Mouse (Mus musculus) intestine, embryonic 14.5 days (tissue): ENCODE data around the gene Frmd4a. TPM values are rescaled to one million over a fixed set of nuclear protein-coding genes. Genes with fewer than 3 reads are reported as not detected.

Source experiments
- ATAC-seq: fragments of 200-750 bp; cut with Nextera tagmentation; replicated peaks from 2 replicates; pipeline ENCODE4 v1.8.0; 2017; ENCODE audit warnings: low read depth, moderate number of reproducible peaks, moderate TSS enrichment, moderate library complexity; ENCODE audit not compliant: low FRiP score, low TSS enrichment
- DNase-seq: peaks from one replicate; pipeline ENCODE4 v3.0.0-alpha.2; 2018; ENCODE audit warnings: low spot score
- H3K27ac ChIP-seq: fragments of 300-500 bp; sonication (generic); 2 replicates; pipeline ENCODE4 v1.5.1; 2014; ENCODE audit warnings: low read depth, mild to moderate bottlenecking, control low read depth
- H3K27me3 ChIP-seq: fragments of 300-500 bp; sonication (generic); replicated peaks from 2 replicates; pipeline ENCODE4 v1.6.1; 2014; ENCODE audit warnings: low read length, control low read depth; ENCODE audit not compliant: control insufficient read depth, insufficient read depth
- H3K36me3 ChIP-seq: fragments of 300-500 bp; sonication (generic); 2 replicates; pipeline ENCODE4 v1.6.1; 2014; ENCODE audit warnings: low read length, control low read depth; ENCODE audit not compliant: control insufficient read depth, insufficient read depth
- H3K4me1 ChIP-seq: fragments of 300-500 bp; sonication (generic); replicated peaks from 2 replicates; pipeline ENCODE4 v1.6.1; 2014; ENCODE audit warnings: low read length, control low read depth, mixed read lengths; ENCODE audit not compliant: control insufficient read depth, insufficient read depth
- H3K4me2 ChIP-seq: fragments of 300-500 bp; sonication (generic); 2 replicates; pipeline ENCODE4 v1.6.1; 2014; ENCODE audit warnings: low read length
- H3K4me3 ChIP-seq: fragments of 300-500 bp; sonication (generic); 2 replicates; pipeline ENCODE4 v1.5.1; 2014; ENCODE audit warnings: low read depth, low read length, control low read depth, mixed read lengths
- H3K9ac ChIP-seq: fragments of 300-500 bp; sonication (generic); 2 replicates; pipeline ENCODE4 v1.6.1; 2014; ENCODE audit warnings: mild to moderate bottlenecking, low read length
- H3K9me3 ChIP-seq: fragments of 300-500 bp; sonication (generic); 2 replicates; pipeline ENCODE4 v1.6.1; 2016; ENCODE audit warnings: low read length, control low read depth; ENCODE audit not compliant: control insufficient read depth
- WGBS: fragments of 180-500 bp; shearing (Covaris S2); extraction: QIAGEN DNeasy Blood & Tissue Kit; methylation state at CpG from one replicate; pipeline ENCODE4 v1.1.7; 2014; 5-methylcytosine and 5-hydroxymethylcytosine counted together
- polyA plus RNA-seq: library from polyadenylated mRNA; unstranded; fragments of >200 nt; fragmentation: Nextera tagmentation; extraction: Ambion mirVana; gene quantifications from 2 replicates; pipeline ENCODE4 v1.2.1, GENCODE M21; 2014

Gene Frmd4a
- polyA plus RNA-seq, 1 experiment from 2014 or later = 28.8 TPM

DNA sequence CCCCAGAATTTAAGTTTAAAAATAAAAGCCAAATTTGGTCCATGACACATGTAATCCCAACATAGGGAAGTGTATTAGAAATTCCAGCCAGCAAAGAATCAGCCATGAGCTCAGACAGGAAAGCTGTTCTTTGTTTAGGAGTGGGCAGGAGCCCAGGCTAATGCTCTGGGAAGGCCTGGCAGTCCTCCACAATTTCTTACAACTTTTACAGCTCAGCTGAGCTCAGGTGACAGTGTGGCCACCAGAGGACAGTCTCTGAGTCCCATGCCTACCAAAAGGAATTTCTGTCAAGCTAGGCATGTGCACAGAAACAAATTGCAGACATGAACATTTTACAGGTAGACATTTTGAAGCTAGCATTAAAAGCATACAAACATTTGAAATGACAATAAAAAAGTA, 457.0 kb downstream of the Frmd4a start:
- Histone ChIP-seq H3K9me3 (no peaks in the 10 kb centered on the region), H3K27ac (no peak overlapping the region), H3K4me1 (peaks cover 12% of the 10 kb centered on the region; the same call in 1 of the 2 replicates), H3K4me2 (no peak overlapping the region), H3K9ac (no peak overlapping the region), H3K36me3 (peaks cover 10% of the 10 kb centered on the region; the same call in 1 of the 2 replicates), H3K4me3 (no peak overlapping the region), H3K27me3 (no peaks in the 10 kb centered on the region)
- DNase-seq (no peak), ATAC-seq (no peak)

DNA sequence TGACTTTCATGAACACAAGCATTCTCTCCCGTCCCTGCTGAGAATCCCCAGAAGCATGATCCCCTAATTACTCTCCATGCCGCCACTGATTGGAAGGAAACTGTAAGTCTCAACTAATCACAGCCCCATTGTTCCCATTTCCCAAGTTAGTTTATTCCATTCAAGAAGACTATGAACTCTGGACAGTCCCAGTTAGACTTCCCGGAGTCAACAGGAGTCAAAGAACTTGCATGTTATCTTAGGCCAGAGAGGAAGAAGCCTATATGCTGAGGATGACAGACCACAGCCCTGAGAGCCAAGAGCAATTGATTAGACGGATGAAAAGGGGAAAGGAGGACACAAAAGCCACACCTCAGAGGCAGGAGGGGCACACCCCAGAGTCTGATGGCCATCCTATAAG, 458.5 kb downstream of the Frmd4a start:
- no peak for ATAC-seq

DNA sequence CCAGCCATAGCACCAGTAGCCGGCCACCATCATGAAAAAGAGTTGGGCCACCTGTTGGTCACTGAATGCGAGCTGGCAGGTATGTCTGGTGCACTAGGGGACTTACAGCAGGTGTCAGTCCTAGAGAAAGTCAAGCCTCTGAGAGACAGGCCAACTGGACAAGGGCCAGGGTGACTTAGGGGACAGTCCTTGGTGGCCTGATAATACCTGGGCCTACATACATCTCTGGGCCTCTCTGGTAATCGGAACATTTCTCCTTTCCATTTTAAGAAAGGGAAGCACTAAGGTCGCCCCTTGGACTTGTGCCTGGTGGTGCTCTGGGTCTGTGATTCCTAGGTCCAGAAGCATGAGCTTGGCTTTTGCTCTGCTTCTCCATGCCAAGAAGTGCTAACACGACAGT, 459.1 kb downstream of the Frmd4a start:
- Histone ChIP-seq H3K36me3 (peaks cover 10% of the 10 kb centered on the region; the same call in 1 of the 2 replicates), H3K9ac (no peak overlapping the region), H3K27me3 (no peaks in the 10 kb centered on the region), H3K4me3 (no peak overlapping the region), H3K4me2 (no peak overlapping the region), H3K4me1 (peaks cover 12% of the 10 kb centered on the region; the same call in 1 of the 2 replicates), H3K27ac (no peak overlapping the region), H3K9me3 (no peaks in the 10 kb centered on the region)
- DNase-seq = no peak
- no peak for ATAC-seq
- 81% methylated on average over 5 of the region's 5 CpGs for WGBS

More for the DNA sequence above, 458.5 kb downstream of the Frmd4a start:
- Histone ChIP-seq H3K9me3 (no peaks in the 10 kb centered on the region), H3K4me2 (no peak overlapping the region), H3K27me3 (no peaks in the 10 kb centered on the region), H3K4me3 (no peak overlapping the region), H3K9ac (no peak overlapping the region), H3K27ac (no peak overlapping the region), H3K4me1 (peaks cover 12% of the 10 kb centered on the region; the same call in 1 of the 2 replicates), H3K36me3 (peaks cover 10% of the 10 kb centered on the region; the same call in 1 of the 2 replicates)
- 70% methylated on average over 4 of the region's 4 CpGs for WGBS
- DNase-seq = no peak

DNA sequence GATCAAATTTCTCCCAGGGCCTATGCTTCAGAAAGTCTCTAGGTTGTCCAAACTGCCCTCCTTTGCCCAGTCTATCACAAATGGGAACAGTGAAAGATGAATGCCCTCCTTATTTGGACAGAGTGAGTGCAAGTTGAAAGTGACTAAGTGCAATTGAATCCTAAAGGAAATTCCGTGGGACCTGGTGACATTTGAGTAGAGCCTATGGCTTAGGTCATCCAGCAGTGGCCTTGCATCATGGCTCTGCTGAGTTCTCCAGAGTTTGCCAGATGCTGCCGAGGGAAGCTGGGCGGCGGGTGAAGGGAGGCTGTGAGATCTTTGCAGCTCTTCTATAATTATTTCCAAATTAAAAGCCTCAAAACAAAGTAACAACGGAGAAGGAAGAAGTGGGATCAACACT, 459.8 kb downstream of the Frmd4a start:
- peaks cover 10% of the 10 kb centered on the region; the same call in 1 of the 2 replicates for H3K36me3 ChIP-seq
- no peak overlapping the region for H3K4me2 ChIP-seq
- no peaks in the 10 kb centered on the region for H3K9me3 ChIP-seq
- no peak overlapping the region for H3K9ac ChIP-seq
- H3K4me1 ChIP-seq = peaks cover 11% of the 10 kb centered on the region; the same call in 1 of the 2 replicates
- ATAC-seq (no peak), DNase-seq (no peak)
- H3K27ac ChIP-seq = no peak overlapping the region
- 76% methylated on average over 5 of the region's 5 CpGs for WGBS
- H3K27me3 ChIP-seq = no peaks in the 10 kb centered on the region
- H3K4me3 ChIP-seq = no peak overlapping the region

DNA sequence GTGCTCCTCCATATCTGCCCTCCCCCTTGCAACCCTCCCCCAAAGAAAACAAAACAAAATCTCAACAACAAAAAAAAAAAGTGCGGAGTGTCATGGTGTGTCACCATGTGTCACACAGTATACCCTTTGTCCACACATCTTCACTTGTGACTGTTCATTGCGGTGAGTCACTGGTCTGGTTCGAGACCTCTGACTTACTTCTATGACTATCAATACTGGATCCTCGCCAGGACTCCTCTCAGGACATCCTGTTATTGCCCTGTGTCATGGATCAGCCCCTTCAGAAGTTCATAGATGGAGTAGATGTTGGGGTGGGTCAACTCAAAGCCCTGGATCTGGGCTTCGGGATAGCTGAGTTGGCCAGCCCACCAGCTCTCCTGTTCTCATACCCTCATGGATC, 462.7 kb downstream of the Frmd4a start:
- Histone ChIP-seq H3K36me3 (peaks cover 23% of the 10 kb centered on the region; the same call in 1 of the 2 replicates), H3K9me3 (no peaks in the 10 kb centered on the region), H3K4me1 (0 out of 2 replicates have a peak, but pooled peaks cover 3% of the 10 kb centered on the region), H3K9ac (no peak overlapping the region), H3K4me2 (no peak overlapping the region), H3K4me3 (no peak overlapping the region), H3K27me3 (no peaks in the 10 kb centered on the region), H3K27ac (no peak overlapping the region)
- 85% methylated on average over 5 of the region's 5 CpGs for WGBS
- ATAC-seq (no peak), DNase-seq (no peak)

DNA sequence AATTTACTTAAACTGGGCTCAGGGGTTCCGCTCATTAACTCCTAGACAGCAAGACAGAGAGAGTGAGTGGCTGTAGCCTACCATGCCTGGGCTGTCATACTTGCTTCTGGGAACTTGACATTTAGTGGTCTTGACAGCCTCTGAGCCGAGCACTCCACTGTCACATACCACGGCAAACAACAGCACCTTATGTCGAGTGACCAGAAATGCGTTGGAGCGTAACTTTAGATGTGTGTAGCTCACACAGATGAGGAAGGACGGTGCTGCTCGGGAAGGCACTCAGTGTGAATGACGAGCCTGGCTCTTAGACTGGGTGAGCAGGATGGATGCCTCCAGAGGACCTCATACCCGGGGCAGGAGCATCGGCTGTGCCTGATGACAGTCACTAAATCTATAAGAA, 463.6 kb downstream of the Frmd4a start:
- Histone ChIP-seq H3K27me3 (no peaks in the 10 kb centered on the region), H3K27ac (no peak overlapping the region), H3K4me1 (0 out of 2 replicates have a peak, but pooled peaks cover 3% of the 10 kb centered on the region), H3K4me2 (no peak overlapping the region), H3K4me3 (no peak overlapping the region), H3K36me3 (peaks cover 26% of the 10 kb centered on the region; the same call in 1 of the 2 replicates), H3K9ac (no peak overlapping the region), H3K9me3 (no peaks in the 10 kb centered on the region)
- ATAC-seq (no peak), DNase-seq (no peak)
- 80% methylated on average over 11 of the region's 11 CpGs for WGBS

DNA sequence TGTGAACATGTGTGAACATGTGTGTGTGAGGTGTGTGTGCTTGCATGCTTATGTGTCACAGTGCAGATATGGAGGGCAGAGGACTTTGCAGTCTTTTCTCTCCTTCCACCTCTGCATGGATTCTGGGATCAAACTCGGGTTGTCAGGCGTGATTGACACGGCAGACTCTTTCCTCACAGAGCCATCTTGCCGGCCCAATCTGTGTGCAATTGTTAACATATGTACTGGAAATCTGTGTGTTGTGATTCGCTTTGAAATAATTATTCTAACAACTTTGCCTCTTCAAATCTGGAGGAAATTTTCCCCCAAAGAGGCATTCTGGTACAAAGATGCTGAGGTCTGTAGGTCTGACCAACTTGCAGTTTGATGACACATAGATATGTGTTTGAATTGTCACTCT, 468.7 kb downstream of the Frmd4a start:
- no peaks in the 10 kb centered on the region for H3K9me3 ChIP-seq
- no peaks in the 10 kb centered on the region for H3K27me3 ChIP-seq
- H3K4me1 ChIP-seq = no peaks in the 10 kb centered on the region; the same call in 1 of the 2 replicates
- H3K4me2 ChIP-seq = no peak overlapping the region
- no peak for DNase-seq
- H3K9ac ChIP-seq = no peak overlapping the region
- no peak overlapping the region for H3K4me3 ChIP-seq
- WGBS = 91% methylated on average over 5 of the region's 5 CpGs
- ATAC-seq = no peak
- no peak overlapping the region for H3K27ac ChIP-seq
- peaks cover 23% of the 10 kb centered on the region; the same call in 1 of the 2 replicates for H3K36me3 ChIP-seq

DNA sequence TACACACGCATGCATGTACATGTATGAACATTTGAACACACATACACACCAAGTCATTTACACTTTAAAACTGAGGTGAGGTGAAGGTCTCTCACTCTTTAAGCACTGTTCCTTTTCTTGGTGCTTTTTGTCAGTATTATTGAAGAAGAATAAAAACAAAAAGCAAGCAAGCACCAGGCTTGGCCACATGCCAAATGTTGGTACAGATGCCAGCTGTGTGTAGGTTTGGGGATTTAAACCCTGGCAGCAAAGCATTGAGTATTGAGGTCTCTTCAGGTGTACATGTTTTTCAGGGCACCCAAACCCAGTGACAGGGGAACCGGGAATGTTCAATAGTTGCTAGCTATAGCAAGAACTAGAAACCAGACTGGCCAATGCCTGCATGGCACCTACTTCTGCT, 469.8 kb downstream of the Frmd4a start:
- no peak for ATAC-seq
- WGBS = 92% methylated on average over 2 of the region's 2 CpGs

DNA sequence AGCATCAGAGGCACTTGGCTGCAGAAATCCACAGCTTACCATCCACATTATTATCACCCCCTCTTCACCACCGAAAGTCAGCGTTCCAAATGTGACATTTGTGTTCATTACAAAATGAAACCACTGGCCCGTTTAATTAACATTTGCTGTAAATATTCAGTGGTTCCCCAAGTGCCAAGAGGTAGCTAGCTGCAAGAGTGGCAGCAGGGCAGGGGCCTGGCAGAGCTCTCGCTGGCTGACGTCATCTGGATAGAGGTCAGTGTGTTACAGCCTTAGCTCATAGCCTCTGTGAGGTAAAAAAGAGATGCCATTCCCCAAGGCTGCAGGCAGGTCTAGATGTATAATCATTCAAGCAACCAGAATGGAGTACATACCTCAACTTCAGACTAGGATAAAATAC, 473.3 kb downstream of the Frmd4a start:
- Histone ChIP-seq H3K9ac (no peak overlapping the region), H3K9me3 (no peaks in the 10 kb centered on the region), H3K4me3 (no peak overlapping the region), H3K27me3 (no peaks in the 10 kb centered on the region), H3K36me3 (peaks cover 10% of the 10 kb centered on the region; the same call in 1 of the 2 replicates), H3K27ac (no peak overlapping the region), H3K4me1 (peaks cover 11% of the 10 kb centered on the region), H3K4me2 (no peak overlapping the region)
- 77% methylated on average over 5 of the region's 5 CpGs for WGBS
- no peak for DNase-seq
- ATAC-seq = no peak

More for the DNA sequence above, 469.8 kb downstream of the Frmd4a start:
- peaks cover 4% of the 10 kb centered on the region for H3K4me1 ChIP-seq
- no peaks in the 10 kb centered on the region for H3K27me3 ChIP-seq
- H3K27ac ChIP-seq = no peak overlapping the region
- no peaks in the 10 kb centered on the region for H3K9me3 ChIP-seq
- no peak overlapping the region for H3K4me2 ChIP-seq
- H3K4me3 ChIP-seq = no peak overlapping the region
- no peak for DNase-seq
- H3K9ac ChIP-seq = no peak overlapping the region
- H3K36me3 ChIP-seq = peaks cover 23% of the 10 kb centered on the region; the same call in 1 of the 2 replicates
